Mouse (Mus musculus): ENCODE results near the gene Ccdc106.

Gene Ccdc106

GRCm38 (mm10) chr7:5016057-5016456, 4.3 kb upstream of the Ccdc106 start:
- peak; percentile 61 for DNase-seq

GRCm38 (mm10) chr7:5016920-5017319, 3.4 kb upstream of the Ccdc106 start:
- no peak for DNase-seq

GRCm38 (mm10) chr7:5017352-5017751, 3.0 kb upstream of the Ccdc106 start:
- peak; percentile 32 for DNase-seq

GRCm38 (mm10) chr7:5017931-5018330, 2.4 kb upstream of the Ccdc106 start:
- DNase-seq: no peak

- peak; percentile 31 for DNase-seq
Measured at GRCm38 (mm10) chr7:5019576-5019975, 777 bp upstream of the Ccdc106 start.

GRCm38 (mm10) chr7:5020685-5021084, 332 bp downstream of the Ccdc106 start:
- peak; percentile 39 for DNase-seq

GRCm38 (mm10) chr7:5021197-5021596, 844 bp downstream of the Ccdc106 start:
- no peak for DNase-seq

- no peak for DNase-seq
Measured at GRCm38 (mm10) chr7:5029543-5029942, 9.2 kb downstream of the Ccdc106 start.

- no peak for DNase-seq
Measured at GRCm38 (mm10) chr7:5029946-5030345, 9.6 kb downstream of the Ccdc106 start.

- DNase-seq: no peak
Measured at GRCm38 (mm10) chr7:5030554-5031275, 10.4 kb downstream of the Ccdc106 start.

- no peak for DNase-seq
Measured at GRCm38 (mm10) chr7:5031496-5031895, 11.1 kb downstream of the Ccdc106 start.

- DNase-seq: no peak
Measured at GRCm38 (mm10) chr7:5033818-5034217, 13.5 kb downstream of the Ccdc106 start, which contains the start of gene 4632433K11Rik. 4632433K11Rik (plus strand) TSS chr7:5034118.

GRCm38 (mm10) chr7:5035628-5036027, 15.3 kb downstream of the Ccdc106 start:
- DNase-seq: no peak

- no peak for DNase-seq
Measured at GRCm38 (mm10) chr7:5036136-5036535, 15.8 kb downstream of the Ccdc106 start.

GRCm38 (mm10) chr7:5037026-5037425, 16.7 kb downstream of the Ccdc106 start:
- no peak for DNase-seq

- DNase-seq: no peak
Measured at GRCm38 (mm10) chr7:5037467-5037866, 17.1 kb downstream of the Ccdc106 start.

- peak; percentile 96 for DNase-seq
Measured at GRCm38 (mm10) chr7:5038109-5038732, 17.9 kb downstream of the Ccdc106 start, which contains the start of gene Zfp784. Zfp784 (minus strand) TSS chr7:5038446.

- no peak for DNase-seq
Measured at GRCm38 (mm10) chr7:5038940-5039339, 18.6 kb downstream of the Ccdc106 start.

GRCm38 (mm10) chr7:5044981-5045380, 24.6 kb downstream of the Ccdc106 start:
- DNase-seq: no peak

- no peak for DNase-seq
Measured at GRCm38 (mm10) chr7:5046112-5046511, 25.8 kb downstream of the Ccdc106 start.

GRCm38 (mm10) chr7:5047313-5047712, 27.0 kb downstream of the Ccdc106 start:
- peak; percentile 61 for DNase-seq

- peak; percentile 72 for DNase-seq
Measured at GRCm38 (mm10) chr7:5051193-5052192, 31.1 kb downstream of the Ccdc106 start, which contains the start of gene Zfp580. Zfp580 (plus strand) TSS chr7:5051538.

- DNase-seq: no peak
Measured at GRCm38 (mm10) chr7:5052438-5052837, 32.1 kb downstream of the Ccdc106 start.

All from kidney, adult 9 months (tissue).